Mouse (Mus musculus): ENCODE measurements around the gene Rgs10. TPM values are rescaled to one million over a fixed set of nuclear protein-coding genes. Genes with fewer than 3 reads are reported as not detected.
A peak's percentile ranks its signal among the peaks of the same experiment; 100 is the strongest.

The Rgs10 gene
- polyA plus RNA-seq, 1 experiment from 2014 or later: 26.1 TPM

DNA sequence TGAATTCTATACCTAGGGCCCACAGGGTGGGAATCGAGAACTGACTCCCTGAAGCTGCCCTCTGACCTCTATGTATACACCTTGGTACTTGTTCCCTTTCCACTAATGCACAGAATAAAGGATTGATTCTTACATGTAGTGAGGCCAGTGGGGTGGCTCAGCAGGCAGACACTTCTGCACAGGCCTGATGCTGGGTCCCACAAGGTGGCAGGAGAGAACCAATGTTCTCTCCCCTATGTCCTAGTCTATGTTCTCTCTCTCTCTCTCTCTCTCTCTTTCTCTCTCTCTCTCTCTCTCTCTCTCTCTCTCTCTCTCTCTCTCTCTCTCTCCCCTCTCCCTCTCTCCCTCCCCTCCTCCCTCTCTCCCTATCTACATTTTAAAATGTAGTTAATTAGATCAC, 14.7 kb upstream of the Rgs10 start:
- Histone ChIP-seq H3K4me2 (replicated peaks) (no peak overlapping the region), H3K9ac (replicated peaks) (no peak overlapping the region), H3K4me1 (replicated peaks) (peaks cover 5% of the 10 kb centered on the region; the same call in 1 of the 2 replicates), H3K36me3 (no peaks in the 10 kb centered on the region), H3K4me3 (replicated peaks) (no peak overlapping the region), H3K27ac (no peak overlapping the region), H3K9me3 (no peaks in the 10 kb centered on the region), H3K27me3 (no peaks in the 10 kb centered on the region)
- ATAC-seq: no peak
- 50% methylated on average over 1 of the region's 1 CpGs for WGBS

DNA sequence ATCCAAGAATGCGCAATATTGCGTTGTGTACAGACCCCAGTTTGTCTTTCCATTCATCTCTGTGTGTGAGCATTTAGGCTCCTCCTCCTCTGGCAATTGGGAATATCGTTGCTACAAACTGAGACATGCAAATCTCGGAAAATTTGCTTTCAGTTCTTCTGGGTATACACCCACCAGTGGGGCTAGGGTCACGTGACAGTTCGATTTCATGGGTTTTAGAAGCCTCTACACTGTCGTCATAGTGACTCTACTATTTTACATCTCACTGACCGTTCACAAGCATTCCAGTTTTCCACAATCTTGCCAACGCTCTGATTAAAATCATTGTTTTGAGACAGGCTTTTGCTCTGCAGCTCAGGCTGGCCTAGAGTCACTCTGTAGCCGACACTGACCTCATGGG, 14.0 kb upstream of the Rgs10 start:
- Histone ChIP-seq H3K4me3 (replicated peaks) (no peak overlapping the region), H3K4me2 (replicated peaks) (no peak overlapping the region), H3K36me3 (no peaks in the 10 kb centered on the region), H3K4me1 (replicated peaks) (peaks cover 5% of the 10 kb centered on the region; the same call in 1 of the 2 replicates), H3K9ac (replicated peaks) (no peak overlapping the region), H3K27me3 (no peaks in the 10 kb centered on the region), H3K9me3 (no peaks in the 10 kb centered on the region), H3K27ac (no peak overlapping the region)
- no peak for ATAC-seq
- 58% methylated on average over 10 of the region's 10 CpGs for WGBS

DNA sequence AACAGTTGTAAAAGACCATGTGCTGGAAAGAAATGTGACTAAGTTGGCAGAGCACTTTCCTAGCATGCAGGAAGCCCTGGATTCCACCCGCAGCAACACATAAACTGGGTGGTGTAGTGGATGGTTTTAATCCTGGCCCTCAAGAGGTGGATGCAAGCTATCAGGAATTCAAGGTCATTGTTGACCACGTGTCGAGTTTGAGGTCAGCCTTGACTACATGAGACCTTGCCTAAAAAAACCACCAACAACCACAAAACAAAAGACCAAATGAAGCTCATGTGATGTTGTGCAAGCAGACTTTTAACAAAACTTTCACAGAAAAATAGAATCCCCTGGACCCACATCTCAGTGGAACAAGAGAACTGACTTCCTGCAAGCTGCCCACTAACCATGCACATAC, 3.9 kb upstream of the Rgs10 start:
- 85% methylated on average over 3 of the region's 3 CpGs for WGBS
- Histone ChIP-seq H3K9me3 (no peaks in the 10 kb centered on the region), H3K36me3 (no peaks in the 10 kb centered on the region), H3K4me3 (replicated peaks) (no peak overlapping the region), H3K9ac (replicated peaks) (no peak overlapping the region), H3K27ac (no peak overlapping the region), H3K4me1 (replicated peaks) (peaks cover 13% of the 10 kb centered on the region), H3K27me3 (peaks cover 44% of the 10 kb centered on the region), H3K4me2 (replicated peaks) (no peak overlapping the region)
- ATAC-seq: no peak

DNA sequence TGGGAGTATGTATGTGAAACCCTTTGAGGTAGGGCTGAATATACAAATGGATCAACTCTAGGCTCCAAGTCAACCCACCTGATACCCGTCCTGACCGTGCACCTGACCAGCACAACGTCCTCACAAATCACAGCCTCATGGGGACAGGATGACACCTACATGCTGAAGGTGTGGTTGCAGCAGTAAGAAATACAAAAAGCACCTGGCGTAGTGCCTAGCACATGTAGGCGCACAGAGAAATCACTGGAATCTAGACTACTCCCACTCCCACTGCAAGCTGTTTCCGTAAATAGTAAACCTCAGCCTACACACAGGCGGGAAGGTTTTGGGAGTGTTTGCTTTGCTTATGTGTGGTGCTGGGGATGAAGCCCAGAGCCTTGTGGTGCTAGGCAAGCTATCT, 3.1 kb upstream of the Rgs10 start:
- Histone ChIP-seq H3K4me2 (replicated peaks) (no peak overlapping the region), H3K9ac (replicated peaks) (no peak overlapping the region), H3K4me1 (replicated peaks) (peaks cover 19% of the 10 kb centered on the region), H3K9me3 (no peaks in the 10 kb centered on the region), H3K27ac (no peak overlapping the region), H3K36me3 (no peaks in the 10 kb centered on the region), H3K4me3 (replicated peaks) (no peak overlapping the region), H3K27me3 (peaks cover 52% of the 10 kb centered on the region)
- ATAC-seq: no peak
- WGBS: 90% methylated on average over 7 of the region's 7 CpGs

DNA sequence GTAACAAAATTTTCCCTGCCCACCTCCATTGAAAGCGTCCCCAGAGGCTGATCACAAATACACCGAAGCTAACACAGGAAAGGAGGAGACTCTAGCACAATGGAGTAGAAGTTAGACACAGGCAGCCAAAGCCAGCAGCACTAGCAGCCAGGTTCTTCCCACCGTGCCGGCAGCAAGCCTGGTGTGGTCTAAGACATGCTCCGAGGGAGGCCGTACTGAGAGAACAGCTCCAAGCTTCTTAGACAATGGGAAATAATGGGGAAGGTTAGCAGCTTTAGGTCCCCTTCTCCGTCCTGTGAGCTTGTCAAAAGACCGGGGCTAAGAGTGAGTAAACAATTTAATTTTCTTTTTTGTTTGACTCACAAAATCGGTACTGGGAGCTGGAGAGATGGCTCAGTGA, 1.1 kb upstream of the Rgs10 start:
- no peak overlapping the region for H3K4me2 ChIP-seq (replicated peaks)
- peaks cover 19% of the 10 kb centered on the region for H3K4me1 ChIP-seq (replicated peaks)
- H3K36me3 ChIP-seq: no peaks in the 10 kb centered on the region
- H3K4me3 ChIP-seq (replicated peaks): no peak overlapping the region
- H3K9me3 ChIP-seq: no peaks in the 10 kb centered on the region
- WGBS: 2% methylated on average over 9 of the region's 9 CpGs
- peaks cover 70% of the 10 kb centered on the region for H3K27me3 ChIP-seq
- no peak for ATAC-seq
- H3K9ac ChIP-seq (replicated peaks): no peak overlapping the region
- H3K27ac ChIP-seq: no peak overlapping the region

DNA sequence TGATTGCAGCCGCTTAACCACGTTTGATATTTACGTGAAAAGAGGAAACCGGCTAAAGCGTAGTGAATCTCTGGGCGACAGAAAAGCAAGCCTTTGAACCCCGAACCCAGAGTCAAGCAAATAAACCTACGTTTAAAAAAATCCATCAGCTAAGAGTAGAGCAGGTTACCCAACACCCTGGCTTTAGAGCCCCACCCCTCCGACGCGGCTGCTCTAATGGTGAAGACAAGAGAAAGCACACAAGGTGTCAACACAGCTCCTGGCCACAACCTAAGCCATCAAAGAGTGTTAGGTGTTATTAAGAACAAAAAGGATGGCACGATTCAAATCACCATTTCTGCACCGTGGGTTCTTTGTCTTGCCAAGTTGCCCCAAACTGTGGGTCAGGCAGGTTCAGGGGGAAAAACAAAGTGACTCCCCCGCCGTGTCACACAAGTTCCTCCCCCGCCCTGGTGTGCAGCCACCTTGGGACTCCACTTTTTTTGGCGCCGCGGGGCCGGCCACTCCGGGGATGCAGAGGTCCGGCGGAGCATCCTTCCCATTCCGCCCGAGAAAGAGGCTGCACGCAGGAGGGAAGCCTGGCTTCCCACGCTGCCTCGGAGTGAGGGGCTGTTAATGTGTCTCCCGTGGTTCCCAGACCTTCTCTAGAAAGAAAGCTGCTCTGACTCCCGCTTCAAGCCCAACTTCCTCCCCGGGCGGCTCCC, 1.2 kb downstream of the Rgs10 start:
- ATAC-seq: no peak; the same call in 1 of the 2 replicates
- no peaks in the 10 kb centered on the region for H3K36me3 ChIP-seq
- H3K4me1 ChIP-seq (replicated peaks): peaks cover 19% of the 10 kb centered on the region
- H3K27ac ChIP-seq: no peak overlapping the region
- H3K4me2 ChIP-seq (replicated peaks): peak overlapping the region; percentile 97
- H3K4me3 ChIP-seq (replicated peaks): peak overlapping the region; percentile 59
- WGBS: 3% methylated on average over 32 of the region's 32 CpGs
- H3K9ac ChIP-seq (replicated peaks): peak overlapping the region; percentile 64
- H3K9me3 ChIP-seq: no peaks in the 10 kb centered on the region
- H3K27me3 ChIP-seq: peaks cover 73% of the 10 kb centered on the region

DNA sequence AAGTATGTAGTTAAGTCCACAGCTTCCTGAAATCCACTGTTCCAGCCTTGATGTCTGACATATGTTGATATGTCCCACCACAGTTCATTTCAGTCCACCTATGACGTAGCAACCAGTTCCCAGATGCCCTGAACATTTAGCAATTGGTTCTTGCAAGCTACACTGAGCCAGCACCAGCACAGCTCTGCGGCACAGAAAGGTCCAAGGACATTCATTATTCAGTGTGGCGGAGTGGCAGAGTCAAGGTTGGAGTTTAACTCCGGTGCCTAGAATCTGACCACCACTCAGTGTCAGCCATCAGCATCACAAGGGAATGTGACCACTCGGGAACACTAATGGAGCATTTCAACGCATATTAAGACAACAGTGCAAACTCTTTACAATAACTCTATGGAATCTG, 1.9 kb downstream of the Rgs10 start:
- Histone ChIP-seq H3K9ac (replicated peaks) (no peak overlapping the region), H3K36me3 (no peaks in the 10 kb centered on the region), H3K4me2 (replicated peaks) (peak overlapping the region; percentile 97), H3K4me1 (replicated peaks) (peaks cover 19% of the 10 kb centered on the region), H3K4me3 (replicated peaks) (peak overlapping the region; percentile 59), H3K9me3 (no peaks in the 10 kb centered on the region), H3K27me3 (peaks cover 67% of the 10 kb centered on the region), H3K27ac (no peak overlapping the region)
- 57% methylated on average over 6 of the region's 6 CpGs for WGBS
- ATAC-seq: no peak

DNA sequence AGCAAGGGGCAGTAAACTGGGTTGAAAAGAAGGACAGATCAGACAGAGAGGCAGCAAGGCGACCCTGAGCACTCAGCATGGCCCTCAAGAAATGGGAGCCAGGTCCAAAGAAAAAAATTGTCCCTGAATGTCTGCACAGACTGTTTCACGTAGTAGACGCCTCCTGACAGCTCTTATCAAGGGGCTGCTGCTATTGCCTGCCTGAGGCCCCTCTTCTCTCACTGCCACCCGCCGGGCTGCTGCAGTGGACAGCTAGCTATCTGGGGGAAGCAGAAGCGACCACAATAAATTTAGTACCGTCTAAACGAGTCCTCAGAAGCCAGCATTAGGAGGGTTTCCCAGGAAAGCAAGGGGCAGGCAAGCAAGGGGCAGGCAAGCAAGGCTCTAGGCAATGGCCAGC, 4.1 kb downstream of the Rgs10 start:
- no peak overlapping the region for H3K27ac ChIP-seq
- WGBS: 59% methylated on average over 8 of the region's 8 CpGs
- H3K36me3 ChIP-seq: no peaks in the 10 kb centered on the region
- H3K9me3 ChIP-seq: no peaks in the 10 kb centered on the region
- H3K9ac ChIP-seq (replicated peaks): no peak overlapping the region
- H3K27me3 ChIP-seq: peaks cover 46% of the 10 kb centered on the region
- no peak overlapping the region for H3K4me3 ChIP-seq (replicated peaks)
- peaks cover 19% of the 10 kb centered on the region for H3K4me1 ChIP-seq (replicated peaks)
- ATAC-seq: no peak
- no peak overlapping the region for H3K4me2 ChIP-seq (replicated peaks)

DNA sequence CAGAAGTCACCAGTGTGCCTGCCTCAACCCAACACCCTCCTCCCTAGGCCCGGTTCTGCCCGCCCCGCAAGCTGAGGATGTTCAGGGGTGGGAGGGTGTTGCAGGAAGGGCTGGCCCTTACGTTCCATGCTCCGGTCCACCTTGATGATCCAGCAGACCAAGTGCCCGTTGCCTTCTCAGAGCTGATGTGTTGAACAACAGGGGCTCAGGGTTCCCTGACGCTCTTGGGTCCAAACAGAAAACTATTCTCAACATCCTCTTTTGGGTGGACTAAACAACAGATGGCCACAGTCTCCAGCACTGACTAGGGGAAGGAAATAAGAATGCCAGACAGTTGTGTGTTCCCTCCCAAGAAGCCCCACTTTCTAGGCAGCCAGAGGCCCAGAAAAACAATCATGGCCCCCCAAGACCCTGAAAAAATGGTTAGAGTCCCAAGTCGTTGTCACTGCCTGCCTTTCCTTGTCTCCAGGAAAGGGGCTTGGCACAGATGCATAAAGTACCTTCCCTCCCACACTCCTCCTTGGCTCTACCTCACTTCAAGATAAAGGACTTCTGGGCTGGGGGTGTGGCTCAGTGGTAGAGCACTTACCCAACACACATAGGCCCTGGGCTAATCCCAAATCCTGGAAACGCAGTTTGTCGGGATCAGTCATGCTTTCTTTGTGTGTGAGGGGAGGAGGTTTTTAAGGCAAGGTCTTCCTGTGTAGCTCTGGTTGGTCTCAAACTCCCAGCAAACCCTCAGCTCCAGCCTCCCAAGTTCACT, 6.3 kb downstream of the Rgs10 start:
- Histone ChIP-seq H3K4me3 (replicated peaks) (no peak overlapping the region), H3K27ac (no peak overlapping the region), H3K27me3 (peaks cover 28% of the 10 kb centered on the region), H3K4me2 (replicated peaks) (no peak overlapping the region), H3K4me1 (replicated peaks) (peaks cover 3% of the 10 kb centered on the region), H3K9ac (replicated peaks) (no peak overlapping the region), H3K36me3 (no peaks in the 10 kb centered on the region), H3K9me3 (no peaks in the 10 kb centered on the region)
- WGBS: 67% methylated on average over 10 of the region's 10 CpGs
- ATAC-seq: no peak

DNA sequence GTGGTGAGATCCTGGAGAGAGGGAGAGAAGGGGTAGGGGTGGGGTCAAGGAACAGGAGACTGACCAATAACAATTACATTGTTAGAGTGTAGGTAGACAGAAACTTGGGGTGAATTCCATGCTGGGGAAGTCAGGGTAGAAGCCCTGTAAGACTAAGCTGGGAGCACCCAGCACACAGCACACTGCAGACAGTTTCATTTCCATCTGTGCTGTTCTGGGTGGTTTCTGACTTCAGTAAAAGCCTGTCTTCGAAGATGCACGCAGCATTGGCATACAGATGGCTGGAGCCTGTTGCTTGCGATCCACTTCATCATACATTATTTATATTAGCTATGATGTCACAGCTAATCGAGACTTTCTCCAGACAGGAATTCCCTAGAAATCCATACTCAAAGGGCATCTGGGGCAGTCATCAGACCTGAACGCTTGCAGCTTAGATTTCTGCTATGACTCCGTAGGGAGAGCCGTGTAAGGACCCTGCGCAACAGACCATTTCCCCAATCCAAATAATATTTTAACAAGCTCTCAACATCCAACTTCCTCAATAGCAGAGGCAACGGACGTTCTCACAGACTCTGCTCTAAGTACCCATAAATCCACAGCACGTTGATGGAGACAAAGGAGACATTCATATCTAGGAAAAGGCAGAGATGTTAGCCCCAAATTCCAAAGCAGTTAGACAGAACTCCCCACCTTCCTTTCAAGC, 7.7 kb downstream of the Rgs10 start:
- H3K27me3 ChIP-seq: peaks cover 15% of the 10 kb centered on the region
- H3K4me1 ChIP-seq (replicated peaks): no peaks in the 10 kb centered on the region
- no peaks in the 10 kb centered on the region for H3K36me3 ChIP-seq
- no peak overlapping the region for H3K4me2 ChIP-seq (replicated peaks)
- H3K27ac ChIP-seq: no peak overlapping the region
- 73% methylated on average over 11 of the region's 11 CpGs for WGBS
- no peaks in the 10 kb centered on the region for H3K9me3 ChIP-seq
- no peak overlapping the region for H3K4me3 ChIP-seq (replicated peaks)
- no peak for ATAC-seq
- H3K9ac ChIP-seq (replicated peaks): no peak overlapping the region

DNA sequence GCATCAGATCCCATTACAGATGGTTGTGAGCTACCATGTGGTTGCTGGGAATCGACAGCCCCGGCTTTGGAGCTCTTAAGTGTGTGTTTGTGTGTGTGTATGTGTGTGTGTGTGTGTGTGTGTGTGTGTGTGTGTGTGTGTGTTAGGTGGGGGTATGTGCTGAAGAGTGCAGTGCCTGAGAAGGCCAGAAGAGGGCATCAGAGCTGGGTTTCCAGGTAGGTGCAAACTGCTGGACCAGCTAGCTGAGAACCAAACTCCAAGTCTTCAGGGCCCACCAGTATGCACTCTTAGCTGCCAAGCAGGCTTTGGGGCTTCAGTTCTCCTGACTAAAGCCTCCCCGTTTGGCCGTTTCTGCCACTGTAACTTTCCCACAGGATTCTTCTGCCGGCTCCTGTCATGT, 10.3 kb downstream of the Rgs10 start:
- Histone ChIP-seq H3K27ac (no peak overlapping the region), H3K9me3 (no peaks in the 10 kb centered on the region), H3K4me1 (replicated peaks) (no peaks in the 10 kb centered on the region), H3K36me3 (no peaks in the 10 kb centered on the region), H3K4me2 (replicated peaks) (no peak overlapping the region), H3K27me3 (no peaks in the 10 kb centered on the region), H3K4me3 (replicated peaks) (no peak overlapping the region), H3K9ac (replicated peaks) (no peak overlapping the region)
- WGBS: 98% methylated on average over 5 of the region's 5 CpGs
- ATAC-seq: no peak

DNA sequence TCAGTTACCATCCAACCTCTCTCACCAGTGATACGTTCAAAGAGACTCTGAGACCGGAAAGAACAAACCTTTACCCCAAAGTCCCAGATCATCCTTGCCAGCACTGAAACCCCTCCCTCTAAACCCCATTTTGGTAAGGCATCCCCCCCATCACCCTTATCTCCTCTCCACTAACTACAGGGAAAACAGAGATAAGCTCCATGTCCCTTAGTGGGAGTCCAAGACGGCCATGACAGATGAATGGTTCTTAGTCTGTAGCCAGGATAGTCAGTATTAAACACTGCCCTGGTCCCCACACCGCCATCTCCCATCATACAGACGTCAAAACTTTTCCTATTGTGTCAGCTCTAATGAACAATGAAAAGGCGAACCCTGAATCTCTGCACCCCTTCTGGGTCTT, 14.6 kb downstream of the Rgs10 start:
- no peak overlapping the region for H3K4me2 ChIP-seq (replicated peaks)
- 87% methylated on average over 6 of the region's 6 CpGs for WGBS
- ATAC-seq: no peak

More for the DNA sequence above, 14.6 kb downstream of the Rgs10 start:
- no peak overlapping the region for H3K9ac ChIP-seq (replicated peaks)
- no peaks in the 10 kb centered on the region for H3K27me3 ChIP-seq
- H3K36me3 ChIP-seq: peaks cover 5% of the 10 kb centered on the region; the same call in 1 of the 2 replicates
- no peak overlapping the region for H3K27ac ChIP-seq
- H3K4me1 ChIP-seq (replicated peaks): no peaks in the 10 kb centered on the region
- H3K9me3 ChIP-seq: no peaks in the 10 kb centered on the region
- H3K4me3 ChIP-seq (replicated peaks): no peak overlapping the region

Data from midbrain, embryonic 13.5 days (tissue).